In the genomic region with DNA sequence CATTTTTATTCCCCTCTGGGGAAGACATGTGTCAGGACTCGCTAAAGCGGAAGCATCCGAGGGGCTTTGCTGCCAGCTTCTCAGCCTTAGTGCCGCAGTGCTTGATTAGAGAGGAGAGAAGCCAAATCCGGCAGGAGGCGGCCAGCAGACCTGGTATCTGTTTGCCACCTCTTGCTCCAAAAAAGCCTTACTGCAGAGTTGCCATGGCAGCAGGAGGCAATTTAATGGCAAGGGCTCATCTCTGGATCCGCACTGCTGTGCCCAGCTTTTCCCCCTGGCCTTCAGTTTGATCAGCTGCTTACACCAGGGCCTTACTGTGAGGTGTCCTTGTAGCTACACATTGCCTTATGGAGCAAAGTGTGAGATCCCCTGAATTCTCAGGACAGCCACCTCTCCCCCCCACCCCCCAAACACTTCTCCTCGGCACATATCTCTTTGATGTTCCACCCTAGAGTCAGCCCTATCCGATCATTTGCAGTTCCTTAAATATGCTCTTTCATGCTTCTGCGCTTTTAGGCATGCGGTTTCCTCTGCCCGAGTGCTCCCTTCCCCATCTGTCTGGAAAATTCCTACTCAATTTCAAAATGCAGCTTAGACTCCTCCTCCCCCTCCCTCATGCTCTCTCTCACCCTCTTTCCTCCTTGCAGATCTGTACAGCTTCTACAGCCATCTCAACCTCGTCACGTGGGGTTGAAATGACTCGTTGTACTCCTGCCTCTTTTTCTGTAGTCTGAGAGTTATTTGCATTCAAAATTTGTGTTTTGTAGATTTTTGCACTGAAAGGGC, we compare ENCODE assay signal across 9 mouse cellular contexts.
DNase-seq lines count a peak whose midpoint lies in the region; ATAC-seq lines count a peak whose summit lies in the region.
"Had no signal": no experiment of that assay in that cellular context is flagged by ENCODE, and none has a peak within 500 bp of the region (broad histone marks: within the 10 kb centered on the region; RNA-seq: fewer than 3 reads in every experiment).

No protein-coding gene starts in this region.

- DNase-seq in forebrain, embryonic 10.5 days (ENCODE audit: extremely low spot score, low spot score) = no peak
- DNase-seq in adrenal gland, postnatal 14 days = peak; percentile 46
- DNase-seq in kidney, adult 18-20 months = peak; percentile 26
- peak; percentile 60 to 95 for DNase-seq in left cerebral cortex, postnatal 25 days (ENCODE audit: low spot score in 2 of 2)
- no peak for DNase-seq in gastrocnemius, adult 8-10 months (ENCODE audit: low spot score in 2 of 2)

- no peak overlapping the region for H3K4me3 ChIP-seq in forebrain, embryonic 12.5 days (replicated peaks)
- H3K4me3 ChIP-seq in forebrain, embryonic 10.5 days = no peak overlapping the region
- H3K4me3 ChIP-seq in neural tube, embryonic 15.5 days (replicated peaks) = no peak overlapping the region
- H3K4me3 ChIP-seq: limb, embryonic 12.5 days had no signal

- no peaks in the 10 kb centered on the region for H3K27me3 ChIP-seq in forebrain, embryonic 12.5 days
- no peaks in the 10 kb centered on the region for H3K27me3 ChIP-seq in forebrain, embryonic 10.5 days (ENCODE audit: poor library complexity, severe bottlenecking)
- no peaks in the 10 kb centered on the region for H3K27me3 ChIP-seq in neural tube, embryonic 15.5 days (replicated peaks)
- H3K27me3 ChIP-seq: limb, embryonic 12.5 days had no signal

- ATAC-seq in forebrain, embryonic 12.5 days (ENCODE audit: low FRiP score) = peak; percentile 41; the same call in 1 of the 2 replicates
- peak; percentile 71 for ATAC-seq in frontal cortex, adult (ENCODE audit: low TSS enrichment)
- ATAC-seq in neural tube, embryonic 15.5 days (ENCODE audit: low FRiP score) = peak; percentile 74

- H3K4me2 ChIP-seq in forebrain, embryonic 12.5 days = no peak overlapping the region
- H3K4me2 ChIP-seq in neural tube, embryonic 15.5 days = peak overlapping the region; percentile 37
- H3K4me2 ChIP-seq: limb, embryonic 12.5 days had no signal

- H3K9ac ChIP-seq in forebrain, embryonic 12.5 days = no peak overlapping the region
- H3K9ac ChIP-seq in neural tube, embryonic 15.5 days (replicated peaks) = peak overlapping the region; percentile 14; the same call in 1 of the 2 replicates
- H3K9ac ChIP-seq: limb, embryonic 12.5 days had no signal

- H3K9me3 ChIP-seq in forebrain, embryonic 12.5 days = no peaks in the 10 kb centered on the region
- no peaks in the 10 kb centered on the region for H3K9me3 ChIP-seq in forebrain, embryonic 10.5 days
- no peaks in the 10 kb centered on the region for H3K9me3 ChIP-seq in neural tube, embryonic 15.5 days (replicated peaks)
- H3K9me3 ChIP-seq: limb, embryonic 12.5 days had no signal

- WGBS in forebrain, embryonic 12.5 days = 53% methylated on average over 15 of the region's 15 CpGs
- WGBS in forebrain, embryonic 10.5 days = 71% methylated on average over 15 of the region's 15 CpGs
- 22% methylated on average over 15 of the region's 15 CpGs for WGBS in neural tube, embryonic 15.5 days

- 0 out of 2 replicates have a peak overlapping the region, but pooled peaks have one; percentile 64 for H3K27ac ChIP-seq in forebrain, embryonic 12.5 days
- H3K27ac ChIP-seq in forebrain, embryonic 10.5 days = no peak overlapping the region
- H3K27ac ChIP-seq in neural tube, embryonic 15.5 days (replicated peaks) = peak overlapping the region; percentile 81

- H3K36me3 ChIP-seq in forebrain, embryonic 12.5 days (replicated peaks) = no peaks in the 10 kb centered on the region
- no peaks in the 10 kb centered on the region for H3K36me3 ChIP-seq in forebrain, embryonic 10.5 days (replicated peaks)
- H3K36me3 ChIP-seq in neural tube, embryonic 15.5 days = no peaks in the 10 kb centered on the region
- H3K36me3 ChIP-seq: limb, embryonic 12.5 days had no signal

- H3K4me1 ChIP-seq in forebrain, embryonic 12.5 days = peaks cover 17% of the 10 kb centered on the region
- H3K4me1 ChIP-seq in forebrain, embryonic 10.5 days = peaks cover 17% of the 10 kb centered on the region
- peaks cover 30% of the 10 kb centered on the region for H3K4me1 ChIP-seq in neural tube, embryonic 15.5 days

- intact Hi-C loops in left cerebral cortex, postnatal 25 days (cut with DNase I) = loop anchor here (2.0 to 5.0 kb wide), 2 partner anchors 35 to 72 kb away; partner anchors contain the start of gene Slc44a1

Comparison
In these comparisons a context has a peak if more than half of its experiments do, and no peak if none do; other contexts are left out.
1. DNase-seq: peak in adrenal gland, postnatal 14 days (single experiment), kidney, adult 18-20 months (single experiment) and left cerebral cortex, postnatal 25 days (2 of 2); none in forebrain, embryonic 10.5 days (single experiment) and gastrocnemius, adult 8-10 months (0 of 2).
2. Peak in every context shown above with its lines, with median percentiles within 50 percentile points of each other: ATAC-seq.